Mouse (Mus musculus): ENCODE measurements at regions not wholly inside any gene's neighbourhood (a gene's known extent, or its start where the extent isn't known, plus 50 kb on each side); places are given as distances from the start of the nearest gene placed in this dataset.
A peak's percentile ranks its signal among the peaks of the same experiment; 100 is the strongest.

GRCm38 (mm10) chr15:67743332-67743731 lies 1242.6 kb upstream of the Lrrc6 start:
- no peak for ATAC-seq
- TF ChIP-seq CTCF (IDR thresholded peaks at IDR 0.05), result no peak

GRCm38 (mm10) chr15:67732988-67733387 lies 1232.3 kb upstream of the Lrrc6 start:
- no peak for ATAC-seq
- CTCF ChIA-PET, result interaction anchor here (1.3 kb wide), 1 partner anchor 15 kb away, joined by 4 read pairs; no protein-coding TSS in a partner anchor
- in situ Hi-C loops (cut with MboI; ENCODE audit: low pct_unique_long_range_greater_than_20kb), result no loop called here

More at GRCm38 (mm10) chr15:67743332-67743731, 1242.6 kb upstream of the Lrrc6 start:
- ChIA-PET POLR2A (no interaction called here), CTCF (no interaction called here)
- DNase-seq (ENCODE audit: low read depth, low spot score), result no peak
- H3K27me3 ChIP-seq, result peaks cover 21% of the 10 kb centered on the region
- in situ Hi-C loops (cut with MboI; ENCODE audit: low pct_unique_long_range_greater_than_20kb), result no loop called here

GRCm38 (mm10) chr15:67729492-67729891 lies 1228.8 kb upstream of the Lrrc6 start:
- no peak for TF ChIP-seq CTCF (IDR thresholded peaks at IDR 0.05)
- DNase-seq (ENCODE audit: low read depth, low spot score), result no peak
- in situ Hi-C loops (cut with MboI; ENCODE audit: low pct_unique_long_range_greater_than_20kb), result no loop called here
- H3K27me3 ChIP-seq, result peaks cover 7% of the 10 kb centered on the region
- POLR2A ChIA-PET, result no interaction called here
- ATAC-seq, result no peak
- CTCF ChIA-PET, result no interaction called here

More at GRCm38 (mm10) chr15:67732988-67733387, 1232.3 kb upstream of the Lrrc6 start:
- H3K27me3 ChIP-seq, result no peaks in the 10 kb centered on the region
- POLR2A ChIA-PET, result no interaction called here
- TF ChIP-seq CTCF (IDR thresholded peaks at IDR 0.05), result no peak
- no peak for DNase-seq (ENCODE audit: low read depth, low spot score)

GRCm38 (mm10) chr15:67725239-67725638 lies 1224.5 kb upstream of the Lrrc6 start:
- ATAC-seq (no peak), DNase-seq (ENCODE audit: low read depth, low spot score) (no peak)
- TF ChIP-seq CTCF (IDR thresholded peaks at IDR 0.05), result no peak
- CTCF ChIA-PET, result interaction anchor here (1.2 kb wide), 1 partner anchor 24 kb away, joined by 4 read pairs; no protein-coding TSS in a partner anchor
- peaks cover 14% of the 10 kb centered on the region for H3K27me3 ChIP-seq
- in situ Hi-C loops (cut with MboI; ENCODE audit: low pct_unique_long_range_greater_than_20kb), result no loop called here
- POLR2A ChIA-PET, result no interaction called here

GRCm38 (mm10) chr15:67714203-67714602 lies 1213.5 kb upstream of the Lrrc6 start:
- no peak for TF ChIP-seq CTCF (IDR thresholded peaks at IDR 0.05)
- DNase-seq (ENCODE audit: low read depth, low spot score) (no peak), ATAC-seq (no peak)
- in situ Hi-C loops (cut with MboI; ENCODE audit: low pct_unique_long_range_greater_than_20kb), result no loop called here
- ChIA-PET POLR2A (no interaction called here), CTCF (interaction anchor here (1.5 kb wide), 1 partner anchor 8 kb away, joined by 6 read pairs; no protein-coding TSS in a partner anchor)
- H3K27me3 ChIP-seq, result peaks cover 9% of the 10 kb centered on the region

GRCm38 (mm10) chr15:67686140-67686539 lies 1185.4 kb upstream of the Lrrc6 start:
- H3K27me3 ChIP-seq, result no peaks in the 10 kb centered on the region
- ATAC-seq (no peak), DNase-seq (ENCODE audit: low read depth, low spot score) (no peak)
- POLR2A ChIA-PET, result no interaction called here
- no peak for TF ChIP-seq CTCF (IDR thresholded peaks at IDR 0.05)
- in situ Hi-C loops (cut with MboI; ENCODE audit: low pct_unique_long_range_greater_than_20kb), result no loop called here
- CTCF ChIA-PET, result no interaction called here

- no peak for ATAC-seq
Observed at GRCm38 (mm10) chr15:67673276-67673675, 1172.6 kb upstream of the Lrrc6 start.

GRCm38 (mm10) chr15:67636155-67636554 lies 1135.4 kb upstream of the Lrrc6 start:
- H3K27me3 ChIP-seq, result peaks cover 9% of the 10 kb centered on the region
- in situ Hi-C loops (cut with MboI; ENCODE audit: low pct_unique_long_range_greater_than_20kb), result no loop called here
- POLR2A ChIA-PET, result interaction anchor here (0.7 kb wide), 1 partner anchor 1646 kb away, joined by 3 read pairs; no protein-coding TSS in a partner anchor
- TF ChIP-seq CTCF (IDR thresholded peaks at IDR 0.05), result no peak
- CTCF ChIA-PET, result interaction anchor here (0.9 to 1.7 kb wide), 3 partner anchors 12 to 28 kb away, joined by 3 to 5 read pairs (median 4); no protein-coding TSS in a partner anchor
- ATAC-seq, result no peak
- DNase-seq (ENCODE audit: low read depth, low spot score), result peak; percentile 17

More at GRCm38 (mm10) chr15:67673276-67673675, 1172.6 kb upstream of the Lrrc6 start:
- CTCF ChIA-PET, result no interaction called here
- no peak for TF ChIP-seq CTCF (IDR thresholded peaks at IDR 0.05)
- H3K27me3 ChIP-seq, result peaks cover 4% of the 10 kb centered on the region
- DNase-seq (ENCODE audit: low read depth, low spot score), result no peak
- POLR2A ChIA-PET, result no interaction called here
- in situ Hi-C loops (cut with MboI; ENCODE audit: low pct_unique_long_range_greater_than_20kb), result no loop called here

- CTCF ChIA-PET, result interaction anchor here (1.7 kb wide), 1 partner anchor 11 kb away, joined by 4 read pairs; no protein-coding TSS in a partner anchor
- TF ChIP-seq CTCF (IDR thresholded peaks at IDR 0.05), result no peak
- peaks cover 20% of the 10 kb centered on the region for H3K27me3 ChIP-seq
- in situ Hi-C loops (cut with MboI; ENCODE audit: low pct_unique_long_range_greater_than_20kb), result no loop called here
- POLR2A ChIA-PET, result interaction anchor here (0.6 kb wide), 1 partner anchor 15 kb away, joined by 3 read pairs; no protein-coding TSS in a partner anchor
- no peak for DNase-seq (ENCODE audit: low read depth, low spot score)
- ATAC-seq, result no peak
Observed at GRCm38 (mm10) chr15:67626704-67627287, 1126.1 kb upstream of the Lrrc6 start.

- ChIA-PET POLR2A (interaction anchor here (0.7 kb wide), 1 partner anchor 15 kb away, joined by 3 read pairs; no protein-coding TSS in a partner anchor), CTCF (no interaction called here)
- in situ Hi-C loops (cut with MboI; ENCODE audit: low pct_unique_long_range_greater_than_20kb), result no loop called here
- H3K27me3 ChIP-seq, result peaks cover 16% of the 10 kb centered on the region
- no peak for TF ChIP-seq CTCF (IDR thresholded peaks at IDR 0.05)
- ATAC-seq, result no peak
- no peak for DNase-seq (ENCODE audit: low read depth, low spot score)
Observed at GRCm38 (mm10) chr15:67611896-67612295, 1111.2 kb upstream of the Lrrc6 start.

- DNase-seq (ENCODE audit: low read depth, low spot score), result no peak
- TF ChIP-seq CTCF (IDR thresholded peaks at IDR 0.05), result no peak
- no peak for ATAC-seq
- in situ Hi-C loops (cut with MboI; ENCODE audit: low pct_unique_long_range_greater_than_20kb), result no loop called here
- CTCF ChIA-PET, result no interaction called here
- POLR2A ChIA-PET, result no interaction called here
- H3K27me3 ChIP-seq, result peaks cover 28% of the 10 kb centered on the region
Observed at GRCm38 (mm10) chr15:67598426-67598825, 1097.7 kb upstream of the Lrrc6 start.

All from Patski (cell line).